In the genomic region with DNA sequence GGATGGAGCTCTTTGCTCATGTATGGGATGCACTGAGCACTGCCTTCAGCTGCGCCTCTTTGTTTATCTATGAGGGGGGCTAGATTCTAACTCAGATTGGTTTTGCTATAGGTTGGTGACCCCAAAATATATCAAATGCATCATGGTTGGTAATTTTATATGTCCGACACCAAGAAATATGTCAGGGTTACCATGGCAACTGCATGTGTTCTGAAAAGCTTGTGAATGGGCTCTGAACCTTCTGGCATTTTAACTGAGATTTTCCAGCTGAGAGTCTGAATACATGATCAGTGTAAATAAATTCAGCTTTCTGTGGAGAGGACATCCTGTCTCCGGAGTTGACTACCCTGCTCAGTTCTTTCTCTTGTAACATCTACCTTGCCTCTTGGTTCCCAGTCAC, we compare ENCODE assay signal across 24 mouse cellular contexts. TPM values are rescaled to one million over a fixed set of nuclear protein-coding genes. Genes with fewer than 3 reads are reported as not detected.
DNase-seq lines count a peak whose midpoint lies in the region.
"Had no signal": no experiment of that assay in that cellular context is flagged by ENCODE, and none has a peak within 500 bp of the region (broad histone marks: within the 10 kb centered on the region; RNA-seq: fewer than 3 reads in every experiment).

No protein-coding gene starts in this region.

- peak; percentile 14 to 58 for DNase-seq in frontal cortex, adult 2 months (ENCODE audit: extremely low spot score in 1 of 2, low spot score in 1 of 2)
- no peak for DNase-seq in frontal cortex, postnatal 10 days (ENCODE audit: low spot score in 2 of 2)
- peak; percentile 19 for DNase-seq in left cerebral cortex, adult 11 months (ENCODE audit: low spot score)
- DNase-seq in left cerebral cortex, postnatal 4 days, result no peak
- peak; percentile 47 for DNase-seq in brain, embryonic 18.5 days (ENCODE audit: low read depth, low spot score)
- peak; percentile 26 for DNase-seq in layer of hippocampus, adult 9-11 months
- DNase-seq in B cell, adult 2 months, result no peak
- no peak for DNase-seq in cerebellum, adult 9-11 months
- DNase-seq: adrenal gland, adult 2 months; cerebellum, adult 9-10 months; heart, adult 2 months; lung, postnatal 36 days; thymus, postnatal 25 days had no signal

- intact Hi-C loops in left cerebral cortex, postnatal 4 days (cut with DNase I), result no loop called here

RNA-seq across cellular contexts. Expression of a gene that starts 19.7 kb away (rescaled TPM):
- polyA plus RNA-seq in frontal cortex, adult 2 months (2012; rRNA removed), result not detected in 2 replicates
- total RNA-seq in left cerebral cortex, postnatal 4 days (2021), result not detected
- total RNA-seq: adrenal gland, adult 2 months; gastrocnemius, adult 8-10 months; heart, adult 2 months; left cerebral cortex, adult 18-20 months had no signal
- polyA plus RNA-seq: adrenal gland, adult 2 months; erythroblast, embryonic 14.5 days; G1E; heart, adult 2 months; heart, embryonic 16.5 days; kidney, embryonic 14.5 days; limb, embryonic 13.5 days; liver, embryonic 15.5 days; neural tube, embryonic 13.5 days; spleen, adult 2 months; stomach, embryonic 16.5 days had no signal

RNA-seq across cellular contexts. Expression of a gene that starts 37.8 kb away (rescaled TPM):
- 28.0 and 28.5 TPM in 2 replicates for polyA plus RNA-seq in frontal cortex, adult 2 months (2012; rRNA removed)
- 10 to 100 TPM; 37.0 to 41.8 TPM for total RNA-seq in left cerebral cortex, postnatal 4 days (2021)
- polyA plus RNA-seq: G1E had no signal

Comparison
In these comparisons a context has a peak if more than half of its experiments do, and no peak if none do; other contexts are left out.
1. DNase-seq: peak in frontal cortex, adult 2 months (2 of 2), left cerebral cortex, adult 11 months (single experiment), brain, embryonic 18.5 days (single experiment) and layer of hippocampus, adult 9-11 months (single experiment); none in frontal cortex, postnatal 10 days (0 of 2), left cerebral cortex, postnatal 4 days (single experiment), B cell, adult 2 months (0 of 2) and cerebellum, adult 9-11 months (single experiment).